Mouse (Mus musculus) testis, adult 2 months (tissue): ENCODE measurements around the gene Lat2. TPM values are rescaled to one million over a fixed set of nuclear protein-coding genes. Genes with fewer than 3 reads are reported as not detected.
A peak's percentile ranks its signal among the peaks of the same experiment; 100 is the strongest.
"Not testable (repeated sequence)": the region's sequence is repeated elsewhere in the genome, so short reads cannot be mapped to it uniquely, and the experiment has no call there.

Source experiments
- H3K27ac ChIP-seq: fragments of 200-500 bp; 2 replicates; pipeline ENCODE4 v1.5.1; 2012; ENCODE audit warnings: low read depth, low read length; ENCODE audit not compliant: control insufficient read depth, insufficient read depth
- H3K27me3 ChIP-seq: fragments of 200-500 bp; 2 replicates; pipeline ENCODE4 v1.6.1; 2012; ENCODE audit warnings: mild to moderate bottlenecking, low read length, moderate library complexity; ENCODE audit not compliant: control insufficient read depth, insufficient read depth
- H3K36me3 ChIP-seq: fragments of 200-500 bp; 2 replicates; pipeline ENCODE4 v1.6.1; 2012; ENCODE audit warnings: mild to moderate bottlenecking, low read length; ENCODE audit not compliant: control insufficient read depth, insufficient read depth
- H3K4me1 ChIP-seq: fragments of 200-500 bp; 2 replicates; pipeline ENCODE4 v1.6.1; 2012; ENCODE audit warnings: low read length; ENCODE audit not compliant: control insufficient read depth, insufficient read depth
- H3K4me3 ChIP-seq: fragments of 200-500 bp; 2 replicates; pipeline ENCODE4 v1.5.1; 2012; ENCODE audit warnings: low read depth, mild to moderate bottlenecking, low read length, moderate library complexity, mixed read lengths; ENCODE audit not compliant: control insufficient read depth
- CTCF ChIP-seq: fragments of 200-500 bp; IDR thresholded peaks from 2 replicates; pipeline ENCODE4 v1.5.1; 2012; ENCODE audit warnings: low read depth, mild to moderate bottlenecking, inconsistent platforms, low read length, moderate library complexity; ENCODE audit not compliant: control insufficient read depth, insufficient read depth, insufficient replicate concordance
- POLR2A ChIP-seq: fragments of 200-500 bp; IDR thresholded peaks from 2 replicates; pipeline ENCODE4 v1.6.1; 2012; ENCODE audit warnings: low read depth, mild to moderate bottlenecking, inconsistent platforms, low read length, moderate library complexity; ENCODE audit not compliant: control insufficient read depth
- polyA plus RNA-seq: library from polyadenylated mRNA; depleted of rRNA; stranded (reverse); fragments of >200 nt; gene quantifications from 2 replicates; pipeline ENCODE4 v1.2.3, GENCODE M21; 2012; rRNA removed

Lat2 gene
- polyA plus RNA-seq, result 8.0 and 8.3 TPM in 2 replicates

DNA sequence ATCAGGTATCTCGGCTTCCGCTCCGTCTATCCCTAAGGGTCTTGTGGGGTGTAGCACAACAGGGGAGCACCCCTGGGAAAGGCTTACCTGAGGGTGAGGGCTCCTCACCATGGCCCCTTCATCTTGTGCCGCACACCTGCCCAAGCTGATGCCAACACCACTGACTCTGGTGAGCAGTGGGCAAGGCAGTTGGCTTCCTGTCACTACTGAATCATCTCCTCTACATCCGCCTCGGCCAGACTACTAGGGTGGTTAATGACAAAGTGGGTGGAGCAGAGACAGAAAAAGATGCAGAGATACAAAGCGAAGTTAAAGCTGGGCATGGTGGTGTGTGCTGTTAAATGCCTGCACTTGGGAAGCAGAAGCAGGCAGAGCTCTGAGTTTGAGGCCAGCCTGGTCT is at the start of gene Lat2:
TSS of gene Lat2 (minus strand) at position 224 of the 400 bp plus-strand sequence.
- TF ChIP-seq CTCF (no peak), POLR2A (no peak)
- H3K27ac ChIP-seq, result no peak within 1 kb of the TSS; the same call in 1 of the 2 replicates
- H3K27me3 ChIP-seq, result no peaks in the 10 kb centered on the region
- peaks cover 4% of the 10 kb centered on the region; the same call in 1 of the 2 replicates for H3K4me1 ChIP-seq
- H3K4me3 ChIP-seq, result no peak within 1 kb of the TSS
- H3K36me3 ChIP-seq, result no peaks in the 10 kb centered on the region

DNA sequence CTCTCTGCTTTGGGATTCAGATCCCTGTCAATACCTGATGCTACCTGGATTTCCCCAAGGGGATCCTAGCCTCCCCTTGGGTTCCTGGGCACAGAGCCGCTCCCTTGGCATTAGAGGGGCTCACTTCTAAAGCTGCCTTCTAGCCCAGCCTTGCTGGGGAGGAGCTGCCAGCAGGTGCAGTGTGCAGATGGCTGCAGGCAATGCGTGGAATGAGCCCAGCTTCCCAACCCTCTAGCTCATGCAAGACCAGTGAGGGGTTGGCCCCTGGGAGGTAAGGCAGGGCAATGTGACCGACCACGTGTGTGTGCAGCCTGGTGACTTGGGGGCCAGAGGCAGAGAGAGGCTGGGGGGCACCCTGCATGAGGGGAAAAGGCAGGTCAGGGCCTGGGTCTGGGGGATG is 41.9 kb upstream of the Lat2 start:
- Histone ChIP-seq H3K27ac (no peak overlapping the region), H3K4me3 (no peak overlapping the region), H3K4me1 (peaks cover 2% of the 10 kb centered on the region; the same call in 1 of the 2 replicates), H3K27me3 (no peaks in the 10 kb centered on the region), H3K36me3 (no peaks in the 10 kb centered on the region)
- TF ChIP-seq CTCF (no peak), POLR2A (no peak)

DNA sequence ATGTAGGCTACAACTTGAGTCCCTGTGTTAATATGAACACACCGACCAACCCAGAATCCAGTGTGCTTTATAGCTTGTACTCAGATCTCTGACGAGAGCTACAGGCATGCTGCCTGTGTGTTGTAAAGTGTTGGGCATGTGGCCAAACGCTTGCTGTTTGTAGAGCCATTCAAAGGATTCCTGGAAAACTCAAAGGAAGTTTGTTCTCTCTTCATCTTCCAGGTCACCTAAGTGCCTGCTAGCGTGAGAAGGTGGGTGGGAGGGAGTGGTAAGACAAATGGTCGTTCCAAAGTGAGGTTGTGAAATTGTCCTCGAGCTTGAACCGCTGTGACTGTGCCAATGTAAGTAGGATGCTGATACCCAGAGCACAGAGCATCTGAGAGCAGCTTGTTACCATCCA is 37.2 kb upstream of the Lat2 start:
- no peak overlapping the region for H3K27ac ChIP-seq
- no peak for TF ChIP-seq CTCF
- TF ChIP-seq POLR2A, result no peak

DNA sequence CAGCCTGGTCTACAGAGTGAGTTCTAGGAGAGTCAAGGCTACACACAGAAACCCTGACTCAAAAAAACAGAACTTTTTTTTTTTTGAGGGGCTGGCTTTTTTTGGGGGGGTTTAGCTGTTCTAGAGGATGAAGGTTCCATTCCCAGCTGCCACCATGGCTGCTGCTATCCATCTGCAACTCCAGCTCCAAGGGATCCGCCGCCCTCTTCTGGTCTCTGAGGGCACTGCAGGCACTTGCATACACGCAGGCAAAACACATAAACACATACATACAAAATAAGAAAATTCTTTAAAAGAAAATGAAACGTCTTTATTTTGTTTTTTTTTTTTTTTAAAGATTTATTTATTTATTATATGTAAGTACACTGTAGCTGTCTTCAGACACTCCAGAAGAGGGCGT is 36.1 kb upstream of the Lat2 start:
- Histone ChIP-seq H3K27ac (no peak overlapping the region), H3K36me3 (no peaks in the 10 kb centered on the region), H3K27me3 (no peaks in the 10 kb centered on the region), H3K4me1 (no peaks in the 10 kb centered on the region; the same call in 1 of the 2 replicates), H3K4me3 (no peak overlapping the region)
- TF ChIP-seq POLR2A, result no peak
- TF ChIP-seq CTCF, result peak; percentile 81; the same call in 1 of the 2 replicates

More for the DNA sequence above, 37.2 kb upstream of the Lat2 start:
- Histone ChIP-seq H3K4me3 (no peak overlapping the region), H3K4me1 (no peaks in the 10 kb centered on the region; the same call in 1 of the 2 replicates), H3K36me3 (no peaks in the 10 kb centered on the region), H3K27me3 (no peaks in the 10 kb centered on the region)

DNA sequence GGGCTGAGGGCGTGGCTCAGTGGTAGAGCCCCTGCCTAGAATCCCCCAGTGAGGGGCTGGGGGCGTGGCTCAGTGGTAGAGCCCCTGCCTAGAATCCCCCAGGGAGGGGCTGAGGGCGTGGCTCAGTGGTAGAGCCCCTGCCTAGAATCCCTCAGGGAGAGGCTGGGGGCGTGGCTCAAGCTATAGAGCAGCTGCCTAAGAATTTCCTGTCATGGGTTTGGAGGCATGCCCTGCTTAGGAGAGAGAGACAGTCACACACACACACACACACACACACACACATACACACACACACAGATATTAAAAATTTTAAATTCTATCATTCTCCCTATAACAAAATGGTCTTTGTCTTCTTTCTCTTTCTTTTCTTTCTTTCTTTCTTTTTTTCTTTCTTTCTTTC is 34.2 kb upstream of the Lat2 start:
- H3K27ac ChIP-seq, H3K27me3 ChIP-seq, H3K4me3 ChIP-seq, H3K4me1 ChIP-seq, H3K36me3 ChIP-seq: not testable (repeated sequence)

DNA sequence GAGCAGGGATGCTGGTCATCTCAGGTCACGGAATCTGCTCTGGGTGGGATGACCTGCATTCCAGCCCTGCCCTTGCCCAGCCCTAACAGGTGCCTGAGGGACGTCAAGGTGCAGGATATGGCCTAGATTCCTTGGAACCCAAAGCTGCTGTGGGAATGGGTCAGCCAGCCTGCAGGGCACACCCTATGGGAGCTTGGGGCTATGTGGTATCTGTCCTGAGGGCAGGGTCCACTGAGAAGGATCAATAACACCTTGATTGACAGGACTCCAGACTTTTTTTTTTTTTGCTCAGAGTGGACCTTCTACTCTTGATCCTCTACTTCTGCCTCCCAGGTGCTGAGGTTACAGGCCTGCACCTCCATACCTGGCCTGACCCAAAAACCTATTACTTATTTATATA is 32.6 kb upstream of the Lat2 start:
- no peak for TF ChIP-seq POLR2A
- peak; percentile 9; the same call in 1 of the 2 replicates for TF ChIP-seq CTCF
- H3K27ac ChIP-seq, result no peak overlapping the region
- no peaks in the 10 kb centered on the region for H3K27me3 ChIP-seq

DNA sequence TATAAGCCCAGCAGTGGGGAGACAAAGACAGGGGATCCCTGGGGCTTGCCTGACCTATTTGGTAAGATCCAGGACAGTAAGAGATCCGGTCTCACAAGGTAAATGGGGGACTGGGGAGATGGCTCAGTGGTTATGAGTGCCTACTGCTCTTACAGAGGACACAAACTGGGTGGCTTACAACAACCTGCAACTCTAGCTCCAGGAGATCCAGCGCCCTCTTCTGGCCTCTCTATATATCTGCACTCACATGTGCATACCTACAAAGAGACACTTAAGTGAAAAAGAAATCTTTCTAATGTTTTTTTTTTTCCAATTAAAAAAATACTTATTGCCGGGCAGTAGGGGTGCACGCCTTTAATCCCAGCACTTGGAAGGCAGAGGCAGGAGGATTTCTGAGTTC is 31.6 kb upstream of the Lat2 start:
- Histone ChIP-seq H3K4me1 (no peaks in the 10 kb centered on the region; the same call in 1 of the 2 replicates), H3K4me3 (no peak overlapping the region), H3K36me3 (no peaks in the 10 kb centered on the region), H3K27ac (no peak overlapping the region), H3K27me3 (no peaks in the 10 kb centered on the region)
- TF ChIP-seq POLR2A (no peak), CTCF (no peak; the same call in 1 of the 2 replicates)

More for the DNA sequence above, 32.6 kb upstream of the Lat2 start:
- H3K4me1 ChIP-seq, result no peaks in the 10 kb centered on the region; the same call in 1 of the 2 replicates
- H3K36me3 ChIP-seq, result no peaks in the 10 kb centered on the region
- no peak overlapping the region for H3K4me3 ChIP-seq

DNA sequence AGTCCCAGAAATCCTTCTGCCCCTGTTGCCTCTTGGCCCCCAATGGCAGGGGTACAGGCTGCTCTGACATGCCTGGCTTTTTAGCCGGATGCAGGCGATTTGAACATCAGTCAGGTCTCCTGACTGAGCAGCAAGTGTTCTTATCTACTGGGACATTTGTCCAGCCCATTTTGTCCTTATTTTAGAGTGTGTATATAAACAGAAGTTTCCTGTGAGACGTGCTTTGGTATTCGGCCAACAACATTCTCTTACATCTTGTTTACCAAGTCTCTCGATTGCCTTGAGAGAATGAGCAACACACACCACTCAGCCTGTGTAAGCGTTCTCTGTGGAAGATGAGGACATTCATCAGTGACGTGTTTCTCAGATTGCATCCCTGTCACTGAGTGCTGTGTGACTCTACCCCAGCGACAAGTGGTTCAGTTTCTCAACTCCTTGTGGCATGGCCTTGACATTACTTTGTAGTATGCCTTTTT is 29.9 kb upstream of the Lat2 start:
- Histone ChIP-seq H3K27ac (no peak overlapping the region), H3K36me3 (no peaks in the 10 kb centered on the region), H3K27me3 (no peaks in the 10 kb centered on the region), H3K4me1 (peaks cover 2% of the 10 kb centered on the region; the same call in 1 of the 2 replicates), H3K4me3 (no peak overlapping the region)
- no peak for TF ChIP-seq CTCF
